Mouse (Mus musculus): ENCODE data around the gene Grhpr.

DNA sequence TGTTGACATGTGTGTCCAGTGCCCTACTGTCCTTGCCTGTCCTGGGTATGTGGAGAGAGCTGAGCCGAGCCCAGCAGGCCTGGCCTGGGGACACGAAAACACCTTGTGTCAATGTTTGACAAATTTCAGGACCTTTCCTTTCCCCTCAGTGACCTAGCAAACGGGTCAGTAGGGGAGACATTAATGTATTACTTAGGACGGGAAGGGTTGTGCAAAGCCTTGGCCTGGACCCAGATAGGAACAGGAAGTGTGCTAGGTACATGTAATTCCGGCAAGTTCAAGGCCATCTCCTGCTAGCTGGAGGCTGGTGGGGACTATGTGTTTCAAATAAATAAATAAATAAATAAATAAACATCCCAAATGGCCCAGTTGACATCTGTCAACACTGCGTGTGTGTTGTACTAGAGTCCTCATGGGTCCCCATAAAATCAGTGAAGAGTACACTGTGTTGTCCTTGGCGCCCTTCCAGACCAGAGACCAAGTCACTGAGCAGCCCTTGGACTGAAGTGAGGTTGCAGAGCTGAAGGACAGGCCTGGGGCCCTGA lies 1.3 kb upstream of the Grhpr start:
- no peak for TF ChIP-seq CTCF (IDR thresholded peaks at IDR 0.05; ENCODE audit: extremely low read depth, insufficient read depth, insufficient read length, insufficient replicate concordance)
- no peak for TF ChIP-seq POLR2A (IDR thresholded peaks at IDR 0.05; ENCODE audit: low read depth, low read length)

Measured in spleen, adult 2 months (tissue).